Mouse (Mus musculus): Measurements from ENCODE around the gene Aqp8. TPM values are rescaled to one million over a fixed set of nuclear protein-coding genes. Genes with fewer than 3 reads are reported as not detected.

Aqp8 gene
- not detected in 2 replicates for polyA plus RNA-seq (2012; rRNA removed)

DNA sequence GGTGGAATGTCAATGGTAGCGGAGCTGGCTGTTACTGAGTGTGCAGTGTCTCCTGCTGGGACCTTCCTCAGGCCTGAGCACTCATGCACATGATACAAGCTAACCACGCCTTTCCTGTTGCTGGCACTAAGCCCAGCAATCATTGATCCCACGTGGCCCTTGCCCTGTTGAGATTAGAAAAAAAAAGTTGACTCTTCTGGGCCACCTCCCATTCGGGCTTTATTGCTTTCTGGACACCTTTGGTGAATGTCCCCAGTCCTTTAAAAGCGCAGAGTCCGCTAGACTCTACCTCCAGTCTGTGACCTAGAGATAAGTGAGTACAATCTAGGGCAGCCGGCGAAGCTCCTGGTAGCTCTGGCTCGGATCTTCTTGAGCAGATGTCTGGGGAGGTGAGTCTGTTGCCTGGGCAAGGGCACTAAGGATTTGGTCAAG lies at the start of gene Aqp8:
TSS of gene Aqp8 (plus strand) at position 222 of the 432 bp plus-strand sequence.
- no peak within 1 kb of the TSS for H3K4me3 ChIP-seq (ENCODE audit: insufficient read depth, low read length)
- TF ChIP-seq CTCF (IDR thresholded peaks at IDR 0.05; ENCODE audit: extremely low read depth, insufficient read depth, low read length) (no peak), POLR2A (IDR thresholded peaks at IDR 0.05; ENCODE audit: extremely low read depth, insufficient read depth, low read length) (no peak)
- H3K27ac ChIP-seq (ENCODE audit: insufficient read depth, low read length) = no peak within 1 kb of the TSS
- H3K4me1 ChIP-seq (ENCODE audit: control insufficient read depth, insufficient read depth, low read length) = no peaks in the 10 kb centered on the region

DNA sequence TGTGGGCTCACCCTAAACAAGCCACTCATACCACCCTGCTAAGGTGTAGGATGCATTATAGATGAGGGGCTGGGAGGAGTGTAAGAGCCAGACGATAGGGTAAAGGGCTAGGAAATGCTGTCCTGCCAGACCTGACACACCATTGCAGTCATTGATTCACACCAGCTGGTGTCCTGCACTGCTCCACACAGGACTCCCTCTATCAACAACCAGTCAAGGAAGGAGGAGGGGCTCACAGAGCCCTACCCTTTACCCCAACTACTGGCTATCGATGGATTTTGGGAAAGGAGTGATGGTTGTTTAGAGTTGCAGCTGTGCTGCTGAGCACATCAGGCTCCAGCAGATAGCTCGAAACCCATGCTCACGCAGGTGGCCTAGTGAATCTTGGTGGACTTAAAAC lies 45.3 kb upstream of the Aqp8 start:
- no peak overlapping the region for H3K4me3 ChIP-seq (ENCODE audit: insufficient read depth, low read length)
- H3K4me1 ChIP-seq (ENCODE audit: control insufficient read depth, insufficient read depth, low read length) = peaks cover 6% of the 10 kb centered on the region
- TF ChIP-seq CTCF (IDR thresholded peaks at IDR 0.05; ENCODE audit: extremely low read depth, insufficient read depth, low read length) = no peak
- no peak for TF ChIP-seq POLR2A (IDR thresholded peaks at IDR 0.05; ENCODE audit: extremely low read depth, insufficient read depth, low read length)
- no peak overlapping the region for H3K27ac ChIP-seq (ENCODE audit: insufficient read depth, low read length)

DNA sequence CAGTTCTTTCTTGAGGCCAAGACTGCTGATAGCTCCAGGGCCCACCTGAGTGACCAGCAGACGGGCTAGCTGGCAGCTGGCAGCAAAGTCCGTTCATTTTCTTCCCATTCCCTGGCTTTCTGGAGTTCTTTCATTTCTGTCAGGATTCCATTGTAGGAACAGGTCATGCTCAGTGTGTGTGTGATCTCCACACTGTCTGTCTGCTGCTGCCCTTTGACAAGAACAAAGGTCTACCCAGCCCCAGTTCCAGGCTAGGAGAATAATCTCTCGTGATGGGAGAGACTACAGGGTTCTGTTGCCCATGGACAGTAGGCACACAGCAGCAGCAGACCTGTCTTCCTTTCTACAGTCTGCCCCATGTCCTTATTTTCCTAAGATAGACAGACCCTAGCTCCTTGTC lies 44.4 kb upstream of the Aqp8 start:
- TF ChIP-seq CTCF (IDR thresholded peaks at IDR 0.05; ENCODE audit: extremely low read depth, insufficient read depth, low read length) (no peak), POLR2A (IDR thresholded peaks at IDR 0.05; ENCODE audit: extremely low read depth, insufficient read depth, low read length) (no peak)
- no peak overlapping the region for H3K27ac ChIP-seq (ENCODE audit: insufficient read depth, low read length)

DNA sequence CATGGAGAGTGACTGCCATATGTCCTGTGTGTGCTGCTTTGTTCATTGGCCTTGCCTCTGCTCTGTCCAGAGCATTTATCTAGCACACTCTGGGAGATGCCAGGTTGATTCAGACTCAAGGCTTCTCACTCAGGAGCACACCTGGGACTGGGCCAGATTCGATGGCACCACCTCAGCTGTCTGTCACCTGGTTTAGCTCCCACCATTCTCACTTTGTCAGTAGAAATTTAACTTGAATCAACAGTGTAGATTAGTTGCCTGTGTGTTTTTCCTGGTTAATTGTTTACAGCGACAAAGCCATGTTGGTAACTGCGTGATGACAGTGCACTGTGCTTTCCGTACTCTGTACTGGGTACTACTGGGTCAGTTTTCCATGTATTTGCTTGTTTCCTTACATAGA lies 42.1 kb upstream of the Aqp8 start:
- H3K4me1 ChIP-seq (ENCODE audit: control insufficient read depth, insufficient read depth, low read length) = no peaks in the 10 kb centered on the region
- no peak overlapping the region for H3K4me3 ChIP-seq (ENCODE audit: insufficient read depth, low read length)
- no peak overlapping the region for H3K27ac ChIP-seq (ENCODE audit: insufficient read depth, low read length)
- TF ChIP-seq POLR2A (IDR thresholded peaks at IDR 0.05; ENCODE audit: extremely low read depth, insufficient read depth, low read length) (no peak), CTCF (IDR thresholded peaks at IDR 0.05; ENCODE audit: extremely low read depth, insufficient read depth, low read length) (no peak)

More for the DNA sequence above, 44.4 kb upstream of the Aqp8 start:
- Histone ChIP-seq H3K4me3 (ENCODE audit: insufficient read depth, low read length) (no peak overlapping the region), H3K4me1 (ENCODE audit: control insufficient read depth, insufficient read depth, low read length) (no peaks in the 10 kb centered on the region)

DNA sequence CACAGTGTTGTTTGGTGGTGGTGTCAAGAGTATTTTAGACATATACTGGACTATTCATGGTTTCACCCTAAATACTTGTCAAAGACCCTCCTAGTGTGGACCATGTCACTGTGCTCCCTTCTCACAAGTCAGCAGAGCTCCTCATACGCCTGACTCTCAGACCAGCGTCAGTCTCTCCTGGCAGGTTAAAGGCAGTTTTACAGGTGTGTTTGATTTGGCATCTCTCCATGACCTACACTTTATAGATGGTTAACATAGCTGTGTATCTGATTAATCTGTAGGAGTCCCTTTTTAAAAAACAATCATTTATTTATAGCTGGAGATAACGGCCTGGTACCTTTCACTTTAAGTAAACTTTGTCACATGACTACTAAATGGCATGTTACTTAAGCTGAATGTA lies 40.1 kb upstream of the Aqp8 start:
- Histone ChIP-seq H3K27ac (ENCODE audit: insufficient read depth, low read length) (no peak overlapping the region), H3K4me1 (ENCODE audit: control insufficient read depth, insufficient read depth, low read length) (no peaks in the 10 kb centered on the region), H3K4me3 (ENCODE audit: insufficient read depth, low read length) (no peak overlapping the region)
- TF ChIP-seq POLR2A (IDR thresholded peaks at IDR 0.05; ENCODE audit: extremely low read depth, insufficient read depth, low read length) (no peak), CTCF (IDR thresholded peaks at IDR 0.05; ENCODE audit: extremely low read depth, insufficient read depth, low read length) (no peak)

DNA sequence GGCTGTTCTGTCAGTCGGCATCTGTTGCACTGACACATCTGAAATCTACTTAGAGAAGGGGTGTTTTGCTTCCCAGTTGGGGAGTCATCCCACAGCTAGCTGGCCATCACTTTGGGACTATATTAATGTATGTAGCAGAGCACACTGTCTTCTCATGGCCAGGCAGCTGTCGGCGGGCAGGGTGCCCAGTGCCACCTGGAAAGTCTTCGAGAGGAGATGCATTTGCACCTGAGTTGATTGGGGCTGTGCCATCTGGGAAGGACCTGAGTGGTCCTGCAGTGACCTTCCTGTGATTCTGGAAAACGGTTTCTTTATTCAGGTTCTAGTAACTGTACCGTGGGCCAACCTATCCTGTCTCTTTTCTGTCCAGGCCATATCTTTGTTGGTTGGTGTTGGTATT lies 37.8 kb upstream of the Aqp8 start:
- Histone ChIP-seq H3K27ac (ENCODE audit: insufficient read depth, low read length) (no peak overlapping the region), H3K4me1 (ENCODE audit: control insufficient read depth, insufficient read depth, low read length) (no peaks in the 10 kb centered on the region)
- TF ChIP-seq POLR2A (IDR thresholded peaks at IDR 0.05; ENCODE audit: extremely low read depth, insufficient read depth, low read length) (no peak), CTCF (IDR thresholded peaks at IDR 0.05; ENCODE audit: extremely low read depth, insufficient read depth, low read length) (no peak)

DNA sequence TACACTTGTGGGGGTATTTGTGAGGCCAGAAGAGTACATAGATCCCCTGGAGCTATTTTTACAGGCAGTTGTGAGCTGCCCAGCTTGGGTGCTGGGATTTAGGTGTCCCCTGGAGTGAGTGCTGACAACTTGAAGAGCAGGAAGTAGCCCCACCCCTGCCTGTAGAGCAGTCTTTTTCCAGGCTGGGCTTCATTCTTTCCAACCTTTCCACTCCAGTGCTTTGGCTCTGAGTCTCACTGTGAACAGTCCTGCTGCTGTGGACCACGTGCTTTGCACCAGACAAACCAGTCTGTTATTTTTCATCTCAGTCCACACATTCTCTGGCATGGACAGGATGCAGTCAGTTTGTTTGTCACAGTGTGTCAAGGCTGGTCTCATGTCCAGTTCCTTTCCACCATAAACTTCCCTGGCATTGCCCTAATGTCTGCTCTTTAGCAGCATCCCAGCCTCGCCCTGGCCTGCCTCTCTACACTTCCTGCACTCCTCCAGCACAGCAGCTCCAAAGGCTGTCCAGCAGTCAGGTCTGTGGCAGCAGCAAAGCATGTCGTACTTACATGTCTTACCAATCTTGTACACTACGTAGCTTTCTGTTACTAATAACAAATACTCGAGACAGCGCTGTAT lies 36.8 kb upstream of the Aqp8 start:
- Histone ChIP-seq H3K27ac (ENCODE audit: insufficient read depth, low read length) (no peak overlapping the region), H3K4me1 (ENCODE audit: control insufficient read depth, insufficient read depth, low read length) (no peaks in the 10 kb centered on the region), H3K4me3 (ENCODE audit: insufficient read depth, low read length) (no peak overlapping the region)
- no peak for TF ChIP-seq POLR2A (IDR thresholded peaks at IDR 0.05; ENCODE audit: extremely low read depth, insufficient read depth, low read length)
- TF ChIP-seq CTCF (IDR thresholded peaks at IDR 0.05; ENCODE audit: extremely low read depth, insufficient read depth, low read length) = no peak

More for the DNA sequence above, 37.8 kb upstream of the Aqp8 start:
- no peak overlapping the region for H3K4me3 ChIP-seq (ENCODE audit: insufficient read depth, low read length)

DNA sequence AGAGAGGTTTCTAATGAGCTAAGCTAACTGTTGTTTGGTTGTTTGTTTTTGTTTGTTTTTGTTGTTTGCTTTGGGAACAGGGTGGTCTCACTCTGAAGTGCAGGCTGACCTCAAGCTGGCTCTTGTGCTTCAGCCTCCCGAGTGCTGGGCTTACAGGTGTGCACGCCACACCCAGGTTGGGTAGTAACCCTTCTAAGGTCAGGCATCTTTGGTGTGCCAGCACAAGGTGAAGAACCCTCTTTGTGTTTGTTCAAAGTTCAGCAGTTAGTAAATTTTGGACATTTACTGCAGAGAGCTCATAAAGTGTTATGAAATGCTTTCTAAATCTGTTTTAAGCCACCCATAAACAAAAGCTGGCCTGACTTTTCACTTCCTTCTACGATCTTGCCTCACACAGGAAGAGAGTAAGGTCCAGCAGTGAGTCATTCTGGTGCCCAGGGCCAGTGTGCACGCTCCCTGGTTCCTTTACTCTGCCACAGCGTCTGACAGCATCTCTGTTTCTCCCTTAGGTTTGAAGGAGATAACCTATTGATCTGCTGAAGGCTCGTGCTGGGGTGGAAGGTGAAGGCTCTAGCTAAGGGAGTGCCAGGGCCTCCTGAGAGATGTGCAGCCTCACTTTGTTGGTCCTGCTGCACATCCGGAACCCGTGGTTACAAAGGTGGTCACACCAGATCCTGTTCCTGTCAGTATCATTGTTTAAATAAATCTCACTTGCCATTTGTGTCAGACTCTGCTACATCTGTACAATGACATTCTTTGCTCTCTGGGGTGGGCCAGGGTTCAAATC lies 32.3 kb upstream of the Aqp8 start:
- no peak for TF ChIP-seq POLR2A (IDR thresholded peaks at IDR 0.05; ENCODE audit: extremely low read depth, insufficient read depth, low read length)
- no peak for TF ChIP-seq CTCF (IDR thresholded peaks at IDR 0.05; ENCODE audit: extremely low read depth, insufficient read depth, low read length)
- Histone ChIP-seq H3K4me3 (ENCODE audit: insufficient read depth, low read length) (no peak overlapping the region), H3K27ac (ENCODE audit: insufficient read depth, low read length) (no peak overlapping the region), H3K4me1 (ENCODE audit: control insufficient read depth, insufficient read depth, low read length) (no peaks in the 10 kb centered on the region; the same call in 1 of the 2 replicates)

DNA sequence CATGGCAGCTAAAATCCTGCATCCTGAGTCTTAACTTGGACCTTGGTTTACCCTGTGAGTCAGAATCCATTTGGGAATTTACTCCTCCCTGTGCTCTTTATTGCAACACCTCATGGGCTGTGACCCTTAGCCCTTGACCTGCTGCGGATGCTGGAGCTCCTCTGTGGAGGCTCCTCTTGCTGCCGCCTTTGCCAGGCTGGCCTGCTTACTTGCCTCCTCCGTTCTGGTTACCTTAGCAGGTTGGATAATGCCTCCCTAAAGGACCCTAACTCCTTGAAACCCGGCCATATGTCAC lies 31.7 kb upstream of the Aqp8 start:
- TF ChIP-seq CTCF (IDR thresholded peaks at IDR 0.05; ENCODE audit: extremely low read depth, insufficient read depth, low read length) (no peak), POLR2A (IDR thresholded peaks at IDR 0.05; ENCODE audit: extremely low read depth, insufficient read depth, low read length) (no peak)
- Histone ChIP-seq H3K4me3 (ENCODE audit: insufficient read depth, low read length) (no peak overlapping the region), H3K4me1 (ENCODE audit: control insufficient read depth, insufficient read depth, low read length) (no peaks in the 10 kb centered on the region; the same call in 1 of the 2 replicates), H3K27ac (ENCODE audit: insufficient read depth, low read length) (no peak overlapping the region)

DNA sequence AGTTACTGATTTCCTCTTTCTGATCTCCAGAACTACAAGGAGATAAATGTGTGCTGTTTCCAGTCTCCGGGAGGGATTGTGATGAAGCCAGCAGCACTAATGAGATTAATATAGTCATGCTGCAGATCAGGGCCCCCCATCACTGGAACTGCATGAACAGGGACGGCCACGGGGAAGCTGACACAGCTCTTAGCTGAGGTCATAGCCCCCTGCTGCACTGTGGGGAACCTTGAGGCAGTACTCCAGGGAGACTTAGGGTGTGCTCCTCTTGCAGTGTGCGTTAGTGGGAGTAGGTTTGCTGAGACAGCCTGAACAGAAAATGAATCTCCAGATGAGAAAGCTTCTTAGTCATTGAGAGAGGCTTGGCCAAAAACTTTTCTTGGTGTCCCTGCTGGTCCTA lies 30.9 kb upstream of the Aqp8 start:
- H3K27ac ChIP-seq (ENCODE audit: insufficient read depth, low read length) = no peak overlapping the region
- H3K4me3 ChIP-seq (ENCODE audit: insufficient read depth, low read length) = no peak overlapping the region
- no peak for TF ChIP-seq POLR2A (IDR thresholded peaks at IDR 0.05; ENCODE audit: extremely low read depth, insufficient read depth, low read length)
- no peak for TF ChIP-seq CTCF (IDR thresholded peaks at IDR 0.05; ENCODE audit: extremely low read depth, insufficient read depth, low read length)
- H3K4me1 ChIP-seq (ENCODE audit: control insufficient read depth, insufficient read depth, low read length) = no peaks in the 10 kb centered on the region; the same call in 1 of the 2 replicates
